Mouse (Mus musculus): Measurements from ENCODE around the gene Desi1.
"Not testable (repeated sequence)": the region's sequence is repeated elsewhere in the genome, so short reads cannot be mapped to it uniquely, and the experiment has no call there.

The Desi1 gene

GRCm38 (mm10) chr15:82017461-82017860 is 16.2 kb downstream of the Desi1 start:
- DNase-seq = no peak

- no peak for DNase-seq
Observed at GRCm38 (mm10) chr15:82016830-82017229, 16.8 kb downstream of the Desi1 start.

DNA sequence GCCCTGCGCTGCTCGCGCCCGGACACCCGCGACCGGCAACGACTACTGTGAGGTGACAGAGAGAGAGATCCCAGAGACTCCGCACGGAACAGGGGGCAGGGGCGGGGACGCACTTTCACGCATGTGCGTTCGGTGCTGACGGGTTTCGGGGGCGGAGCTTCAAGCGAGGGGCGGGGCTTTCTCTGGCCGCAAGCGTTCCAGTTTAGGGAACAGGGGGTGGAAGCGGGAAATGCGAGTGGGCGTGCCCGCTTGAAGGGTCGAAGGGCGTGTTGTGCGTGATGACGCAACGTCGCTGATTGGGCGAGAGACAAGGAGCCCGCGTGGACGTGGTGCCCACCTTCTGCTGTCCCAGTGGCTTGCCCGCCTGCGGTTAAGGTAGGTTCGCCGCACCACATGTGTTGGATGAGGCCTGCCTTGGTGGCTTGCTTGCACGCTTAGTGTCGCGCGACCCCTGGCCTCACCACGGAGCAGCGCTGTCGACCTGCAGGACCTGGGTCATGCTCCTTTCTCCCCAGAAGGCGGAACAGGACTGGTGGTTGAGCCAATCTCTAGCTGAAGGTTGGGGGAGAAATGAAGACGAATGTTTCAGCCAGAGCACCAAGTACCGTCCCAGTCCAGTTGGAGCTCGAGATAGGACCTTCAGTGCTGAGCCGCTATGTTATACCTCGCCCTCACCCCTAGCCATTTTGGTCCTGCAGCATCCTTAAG is 17.4 kb downstream of the Desi1 start:
- DNase-seq = peak; percentile 99 to 100

DNA sequence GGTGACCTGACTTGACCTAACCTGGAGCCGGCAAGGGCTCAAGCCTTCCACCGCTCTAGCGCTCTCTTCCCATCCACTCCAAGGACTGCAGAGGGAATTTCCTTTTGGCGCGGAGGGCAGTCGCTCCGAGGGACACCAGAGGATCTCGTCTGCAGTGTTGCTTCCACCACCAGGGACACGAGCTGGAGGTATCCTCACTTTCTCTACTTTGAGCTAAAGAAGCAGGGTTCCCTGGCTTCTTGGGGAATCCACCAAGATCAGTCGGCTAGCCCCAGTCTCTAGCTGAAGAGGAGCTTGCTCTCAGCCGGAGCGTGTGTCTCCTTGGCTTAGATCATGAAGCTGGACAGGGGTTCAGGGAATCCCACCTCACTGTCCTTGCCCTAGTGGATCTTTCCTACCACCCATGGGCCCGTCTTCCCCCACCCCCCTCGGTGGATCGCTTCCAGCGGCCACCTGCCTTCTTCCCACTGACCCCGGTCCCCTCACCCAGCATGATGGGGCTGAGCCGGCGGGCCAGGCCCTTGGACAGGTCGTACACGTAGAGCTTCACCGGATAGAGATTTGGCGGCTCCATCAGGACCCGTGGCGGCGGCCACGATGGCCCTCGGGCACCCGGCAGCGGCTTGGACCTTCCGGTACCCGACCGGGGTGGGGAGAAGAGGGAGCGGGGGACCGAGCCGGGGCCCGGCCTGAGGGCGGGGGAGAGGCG is 18.1 kb downstream of the Desi1 start:
- peak; percentile 38 to 55 for DNase-seq

GRCm38 (mm10) chr15:82014745-82015391 is 18.8 kb downstream of the Desi1 start:
- no peak for DNase-seq

GRCm38 (mm10) chr15:82011947-82012346 is 21.7 kb downstream of the Desi1 start:
- DNase-seq = no peak

- DNase-seq = no peak
Observed at GRCm38 (mm10) chr15:82004257-82004656, 29.4 kb downstream of the Desi1 start.

DNA sequence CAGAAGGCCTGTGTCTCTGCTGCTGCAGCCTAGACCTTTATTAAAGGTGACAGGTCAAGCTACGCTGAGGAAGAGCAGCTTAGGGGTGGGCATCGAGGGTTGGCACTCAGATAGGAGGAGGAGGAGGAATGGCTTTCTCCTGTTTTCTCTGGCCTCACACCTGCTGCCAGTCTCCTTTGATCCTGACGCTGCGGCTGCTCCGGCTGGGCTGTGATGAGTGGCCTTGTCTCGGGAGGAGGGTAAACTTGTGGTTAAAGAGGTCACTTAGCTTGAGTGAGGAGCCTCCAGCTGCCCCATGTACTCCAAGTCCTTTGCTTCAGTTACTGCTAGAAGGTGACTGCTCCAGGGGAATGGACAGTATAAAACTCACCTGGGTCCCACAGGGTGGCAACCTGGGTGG is 39.7 kb downstream of the Desi1 start:
- DNase-seq = no peak

DNA sequence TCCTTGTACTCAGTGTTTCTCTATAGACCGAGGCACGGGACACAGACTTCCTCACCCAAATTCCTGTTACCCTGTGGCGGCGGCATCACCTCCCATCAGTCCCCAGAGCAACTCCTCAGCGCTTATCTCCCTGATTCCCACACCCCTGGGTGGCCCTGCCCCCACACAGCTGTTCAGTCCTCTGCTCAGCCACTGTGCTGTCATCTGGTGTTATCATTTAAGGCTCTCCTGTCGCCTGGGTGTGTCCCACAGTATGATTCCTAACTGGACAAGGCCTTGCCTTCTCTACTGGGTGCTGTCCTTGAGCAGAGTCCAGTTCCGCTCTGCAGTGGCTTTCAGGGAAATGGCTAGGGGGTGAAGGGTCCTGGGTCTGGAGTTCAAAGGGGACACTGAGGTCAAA is 43.1 kb downstream of the Desi1 start:
- DNase-seq = no peak

DNA sequence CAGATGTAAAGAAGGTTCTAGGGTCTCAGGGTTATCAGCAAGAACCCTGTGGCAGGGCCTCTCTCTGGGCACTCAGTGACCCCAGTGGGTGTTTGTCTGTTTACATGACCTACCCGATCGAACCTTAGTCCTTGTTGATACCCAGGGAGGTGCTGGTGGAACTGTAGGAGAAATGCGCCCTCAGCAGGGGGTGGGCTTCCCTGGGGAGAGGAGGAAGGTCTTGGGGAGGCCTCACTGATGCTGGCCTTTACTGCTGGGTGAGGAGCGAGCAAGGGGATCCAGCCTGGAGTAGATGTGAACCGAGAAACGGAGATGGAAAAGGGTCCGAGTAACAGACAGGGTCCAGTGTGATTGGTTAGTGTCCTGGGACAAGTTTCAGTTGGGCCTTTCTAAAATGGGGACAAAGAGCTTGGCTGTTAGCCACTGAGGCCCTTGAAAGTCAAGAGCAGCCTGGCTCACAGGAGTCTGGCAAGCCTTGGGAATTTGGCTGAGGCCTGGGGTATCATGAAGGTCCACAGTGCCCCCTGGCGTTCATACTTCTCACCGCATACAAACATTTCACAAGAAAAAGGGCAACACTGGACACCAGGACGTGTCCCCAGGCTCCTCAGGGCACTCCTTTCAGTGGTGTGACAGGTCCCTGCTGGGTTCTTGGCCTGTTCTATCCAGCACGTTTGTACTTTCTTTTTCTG is 44.1 kb downstream of the Desi1 start:
- peak; percentile 88 to 94 for DNase-seq

- no peak for DNase-seq
Observed at GRCm38 (mm10) chr15:81987646-81988045, 46.0 kb downstream of the Desi1 start, which contains the start of gene Xrcc6. Xrcc6 (plus strand) TSS chr15:81987835.

- DNase-seq = no peak
Observed at GRCm38 (mm10) chr15:81985267-81986161, 48.1 kb downstream of the Desi1 start.

GRCm38 (mm10) chr15:81982173-81982572 is 51.5 kb downstream of the Desi1 start:
- DNase-seq = no peak

DNA sequence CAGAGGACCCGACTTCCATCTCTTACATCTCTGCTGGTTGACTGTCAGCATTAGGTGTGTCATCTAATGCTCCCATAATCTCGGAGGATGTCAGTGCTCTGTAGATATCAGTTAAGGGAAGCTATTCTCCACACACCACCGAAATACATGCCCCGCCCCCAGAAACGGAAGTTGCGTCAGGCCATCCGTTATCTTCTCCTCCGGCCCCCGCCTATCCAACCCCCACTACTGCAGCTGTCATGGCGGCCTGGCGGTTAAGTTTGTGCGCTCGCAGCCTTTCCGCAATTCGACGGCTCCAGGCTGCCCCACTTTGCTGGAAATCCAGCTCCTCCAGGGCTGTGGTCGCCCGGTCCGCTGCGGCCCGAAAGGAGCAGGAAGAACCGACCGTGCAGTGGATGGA is 53.3 kb downstream of the Desi1 start, which contains the start of gene 1700029P11Rik:
Gene 1700029P11Rik, plus strand, starts transcription at position 220 of the 400 bp plus-strand sequence.
- DNase-seq = no peak

DNA sequence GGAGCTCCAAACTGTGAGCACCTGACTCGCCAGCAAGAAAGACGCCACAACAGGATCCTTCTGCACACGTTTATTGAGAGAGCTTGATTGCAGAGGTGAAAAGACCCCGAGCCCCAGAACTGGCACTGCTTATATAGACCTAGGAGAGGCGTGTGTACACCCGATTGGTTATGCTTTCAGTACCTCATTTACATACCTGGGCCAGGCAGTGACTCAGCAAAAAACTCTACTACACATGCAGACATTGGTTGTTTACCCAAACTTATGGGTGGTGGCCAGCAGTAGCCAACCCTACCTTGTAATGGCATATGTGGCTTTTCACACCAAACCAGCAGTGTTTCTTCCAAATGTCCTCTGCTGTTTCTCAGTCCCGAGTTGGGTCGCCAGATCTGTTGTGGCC is 58.5 kb downstream of the Desi1 start:
- DNase-seq = not testable (repeated sequence)

DNA sequence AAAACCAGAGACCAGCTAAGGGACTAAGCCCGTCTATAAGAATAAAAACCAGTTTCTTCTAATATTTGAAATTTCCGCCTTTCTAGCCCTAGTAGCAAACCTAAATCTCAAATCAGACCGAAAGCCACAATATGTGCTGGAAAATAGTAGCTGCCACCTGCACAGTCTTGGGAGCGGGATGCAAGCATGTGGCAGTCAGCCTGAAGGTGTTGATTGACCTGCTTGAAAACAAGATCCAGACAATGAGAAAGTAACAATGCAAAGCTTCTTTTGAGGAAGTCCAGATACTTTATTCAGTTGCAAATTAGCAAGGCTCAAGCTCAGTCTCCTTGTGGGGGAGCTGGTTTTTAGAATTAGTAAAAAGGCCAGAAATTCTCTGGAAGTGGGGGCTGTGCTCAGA is 63.2 kb downstream of the Desi1 start:
- DNase-seq = not testable (repeated sequence)

DNA sequence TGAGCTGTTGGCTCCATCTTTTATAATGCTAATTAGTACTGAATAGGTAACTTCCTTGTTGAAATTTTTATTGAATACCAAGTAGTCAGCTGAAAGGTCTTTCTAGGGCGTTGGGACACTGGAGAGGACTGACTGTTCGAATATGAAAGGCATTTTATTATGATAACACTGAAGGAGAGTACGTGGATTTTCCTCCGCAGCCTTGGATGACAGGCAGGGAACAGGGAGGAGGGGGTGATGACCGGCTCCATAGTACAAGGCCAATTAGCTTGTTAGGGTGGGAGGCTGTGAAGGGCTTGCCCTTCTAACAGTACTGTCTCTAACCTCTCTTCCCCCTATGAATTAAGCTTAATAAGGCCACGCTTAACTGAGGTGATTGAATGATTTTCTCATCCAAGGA is 64.0 kb downstream of the Desi1 start:
- DNase-seq = not testable (repeated sequence)

DNA sequence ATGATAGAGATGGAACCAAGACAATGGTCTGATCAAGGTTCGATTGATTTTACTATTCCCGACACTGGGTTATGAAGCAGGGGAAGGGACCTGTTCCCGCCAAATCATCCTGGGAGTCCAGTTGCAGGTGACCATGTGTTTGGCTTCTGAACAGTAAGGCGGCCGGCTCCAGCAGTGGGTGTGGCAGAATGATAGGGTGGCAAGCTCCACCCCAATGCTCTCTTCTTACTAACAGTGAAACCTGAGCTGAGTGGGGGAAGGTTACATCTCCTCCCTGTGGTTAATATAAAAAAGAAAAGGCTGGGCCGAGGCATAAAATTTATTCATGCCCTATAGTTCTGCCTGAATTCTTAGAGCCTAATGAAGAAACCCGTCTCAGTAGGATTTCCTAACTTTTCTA is 64.5 kb downstream of the Desi1 start:
- DNase-seq = peak; percentile 34 to 53

DNA sequence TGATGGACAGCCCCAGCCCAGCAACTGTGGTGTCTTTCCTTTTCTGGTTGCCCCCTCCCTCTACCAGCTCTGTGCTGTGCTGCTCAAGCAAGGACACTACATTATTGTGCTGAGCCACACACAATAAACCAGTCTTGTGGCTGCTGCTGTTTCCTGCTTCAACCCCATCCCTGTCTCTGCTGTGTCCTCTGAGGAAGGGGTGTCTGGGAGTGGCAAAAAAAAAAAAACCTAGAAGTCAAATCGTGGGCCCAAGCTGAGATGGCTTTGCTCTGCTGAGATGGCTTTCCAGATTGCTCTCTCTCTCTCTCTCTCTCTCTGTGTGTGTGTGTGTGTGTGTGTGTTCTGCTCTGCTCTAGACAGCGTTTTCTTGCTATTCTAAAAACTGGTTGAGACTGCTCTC is 65.2 kb downstream of the Desi1 start:
- DNase-seq = no peak

- DNase-seq = no peak
Observed at GRCm38 (mm10) chr15:81967821-81968220, 65.8 kb downstream of the Desi1 start.

DNA sequence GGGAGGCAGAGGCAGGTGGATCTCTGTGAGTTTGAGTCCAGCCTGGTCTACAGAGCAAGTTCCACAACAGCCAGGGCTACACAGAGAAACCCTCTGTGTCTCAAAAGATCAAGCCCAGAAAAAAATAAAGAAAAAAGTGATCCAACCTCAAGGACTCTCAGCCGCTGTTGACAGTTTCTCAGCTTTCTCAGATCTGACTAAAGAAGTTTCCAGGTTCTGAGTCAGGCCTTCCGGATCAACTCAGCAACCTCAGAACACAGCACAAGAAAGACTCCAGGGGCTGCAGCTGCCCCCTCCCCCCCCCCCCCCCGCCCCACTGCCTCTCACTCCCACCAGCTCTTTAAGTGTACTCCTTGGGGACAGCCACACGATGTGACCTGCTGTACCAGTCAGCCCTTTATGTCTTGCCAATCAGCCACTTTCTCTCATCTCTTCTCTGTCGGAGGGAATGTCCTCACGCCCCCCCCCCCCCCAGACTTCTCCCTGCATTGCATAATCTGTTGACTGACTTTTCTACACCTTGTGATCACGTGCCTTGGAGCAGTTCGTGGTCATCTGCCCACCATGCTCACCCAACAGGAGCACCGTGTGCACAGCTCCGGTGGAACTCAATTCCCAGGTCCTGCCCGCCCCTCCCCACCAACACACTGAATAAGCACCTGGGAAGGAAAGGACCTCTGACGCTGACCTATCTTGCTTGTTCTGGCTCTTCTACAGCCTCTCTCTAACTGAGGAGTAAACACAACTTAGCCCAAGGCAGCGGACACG is 67.4 kb downstream of the Desi1 start:
- no peak for DNase-seq

All from kidney, postnatal 36 days (tissue).